Mouse (Mus musculus) kidney, embryonic 15.5 days (tissue): ENCODE measurements around the gene Foxp2. TPM values are rescaled to one million over a fixed set of nuclear protein-coding genes. Genes with fewer than 3 reads are reported as not detected.

Source experiments
- ATAC-seq: fragments of 200-750 bp; cut with Nextera tagmentation; replicated peaks from 2 replicates; pipeline ENCODE4 v1.8.0; 2017; ENCODE audit warnings: moderate TSS enrichment; ENCODE audit not compliant: low FRiP score
- H3K27ac ChIP-seq: fragments of 300-500 bp; sonication (generic); 2 replicates; pipeline ENCODE4 v1.5.1; 2015; ENCODE audit warnings: mild to moderate bottlenecking, inconsistent platforms
- H3K27me3 ChIP-seq: fragments of 300-500 bp; sonication (generic); 2 replicates; pipeline ENCODE4 v1.6.1; 2015; ENCODE audit warnings: inconsistent platforms
- H3K36me3 ChIP-seq: fragments of 300-500 bp; sonication (generic); 2 replicates; pipeline ENCODE4 v1.6.1; 2015; ENCODE audit warnings: inconsistent platforms
- H3K4me1 ChIP-seq: fragments of 300-500 bp; sonication (generic); 2 replicates; pipeline ENCODE4 v1.6.1; 2015; ENCODE audit warnings: inconsistent platforms
- H3K4me2 ChIP-seq: fragments of 300-500 bp; sonication (generic); 2 replicates; pipeline ENCODE4 v1.6.1; 2015; ENCODE audit warnings: moderate library complexity, mild to moderate bottlenecking, inconsistent platforms
- H3K4me3 ChIP-seq: fragments of 300-500 bp; sonication (generic); replicated peaks from 2 replicates; pipeline ENCODE4 v1.5.1; 2015; ENCODE audit warnings: mild to moderate bottlenecking, inconsistent platforms
- H3K9ac ChIP-seq: fragments of 300-500 bp; sonication (generic); 2 replicates; pipeline ENCODE4 v1.6.1; 2015; ENCODE audit warnings: mild to moderate bottlenecking, inconsistent platforms
- H3K9me3 ChIP-seq: fragments of 300-500 bp; sonication (generic); replicated peaks from 2 replicates; pipeline ENCODE4 v1.6.1; 2016; ENCODE audit warnings: inconsistent platforms
- WGBS: fragments of 180-500 bp; shearing (Covaris S2); methylation state at CpG from one replicate; pipeline ENCODE4 v1.1.7; 2015; ENCODE audit warnings: mixed read lengths; 5-methylcytosine and 5-hydroxymethylcytosine counted together
- polyA plus RNA-seq: library from polyadenylated mRNA; unstranded; fragments of >200 nt; fragmentation: Nextera tagmentation; extraction: Ambion mirVana; gene quantifications from 2 replicates; pipeline ENCODE4 v1.2.1, GENCODE M21; 2015

Foxp2 gene
- polyA plus RNA-seq, result 6.4 and 8.3 TPM in 2 replicates

- H3K4me1 ChIP-seq, result peaks cover 43% of the 10 kb centered on the region
- H3K9ac ChIP-seq, result peak within 1 kb of the TSS; percentile 43
- no peak within 1 kb of the TSS; the same call in 1 of the 2 replicates for H3K27ac ChIP-seq
- peak within 1 kb of the TSS; percentile 65 for H3K4me3 ChIP-seq
- ATAC-seq, result peak; percentile 71
- peak within 1 kb of the TSS; percentile 96 for H3K4me2 ChIP-seq
- under 1% methylated on average over 80 of the region's 80 CpGs for WGBS
- H3K9me3 ChIP-seq, result no peaks in the 10 kb centered on the region
- H3K27me3 ChIP-seq, result peaks cover 54% of the 10 kb centered on the region
- H3K36me3 ChIP-seq, result no peaks in the 10 kb centered on the region
Observed at GRCm38 (mm10) chr6:14901183-14901970, at the start of gene Foxp2. Gene Foxp2 (plus strand): TSS chr6:14901349.

GRCm38 (mm10) chr6:14885199-14885598 is 15.9 kb upstream of the Foxp2 start:
- Histone ChIP-seq H3K4me1 (no peaks in the 10 kb centered on the region), H3K4me3 (no peak overlapping the region), H3K27me3 (no peaks in the 10 kb centered on the region), H3K9me3 (no peaks in the 10 kb centered on the region), H3K4me2 (no peak overlapping the region), H3K36me3 (no peaks in the 10 kb centered on the region), H3K9ac (no peak overlapping the region), H3K27ac (no peak overlapping the region)
- ATAC-seq, result no peak

- no peak overlapping the region for H3K4me2 ChIP-seq
- H3K4me3 ChIP-seq, result no peak overlapping the region
- H3K9ac ChIP-seq, result no peak overlapping the region
- H3K36me3 ChIP-seq, result no peaks in the 10 kb centered on the region
- peaks cover 39% of the 10 kb centered on the region for H3K27me3 ChIP-seq
- no peaks in the 10 kb centered on the region for H3K9me3 ChIP-seq
- ATAC-seq, result no peak
- no peak overlapping the region for H3K27ac ChIP-seq
- 5% methylated on average over 2 of the region's 2 CpGs for WGBS
- H3K4me1 ChIP-seq, result peaks cover 31% of the 10 kb centered on the region
Observed at GRCm38 (mm10) chr6:14897028-14897427, 4.1 kb upstream of the Foxp2 start.

- ATAC-seq, result no peak
- Histone ChIP-seq H3K9ac (0 out of 2 replicates have a peak overlapping the region, but pooled peaks have one; percentile 8), H3K4me2 (peak overlapping the region; percentile 60), H3K27me3 (peaks cover 49% of the 10 kb centered on the region), H3K4me3 (peak overlapping the region; percentile 34), H3K27ac (no peak overlapping the region), H3K9me3 (no peaks in the 10 kb centered on the region), H3K36me3 (no peaks in the 10 kb centered on the region), H3K4me1 (peaks cover 41% of the 10 kb centered on the region)
- 5% methylated on average over 31 of the region's 31 CpGs for WGBS
Observed at GRCm38 (mm10) chr6:14898096-14898855, 2.9 kb upstream of the Foxp2 start.

GRCm38 (mm10) chr6:14899021-14899610 is 2.0 kb upstream of the Foxp2 start:
- Histone ChIP-seq H3K36me3 (no peaks in the 10 kb centered on the region), H3K9ac (no peak overlapping the region), H3K27ac (no peak overlapping the region), H3K4me2 (peak overlapping the region; percentile 96), H3K27me3 (peaks cover 54% of the 10 kb centered on the region), H3K4me3 (peak overlapping the region; percentile 65), H3K4me1 (peaks cover 43% of the 10 kb centered on the region), H3K9me3 (no peaks in the 10 kb centered on the region)
- WGBS, result 14% methylated on average over 19 of the region's 19 CpGs
- no peak for ATAC-seq

GRCm38 (mm10) chr6:14899936-14900578 is 1.1 kb upstream of the Foxp2 start:
- Histone ChIP-seq H3K27ac (no peak overlapping the region; the same call in 1 of the 2 replicates), H3K4me1 (peaks cover 43% of the 10 kb centered on the region), H3K9ac (peak overlapping the region; percentile 21; the same call in 1 of the 2 replicates), H3K4me2 (peak overlapping the region; percentile 96), H3K4me3 (peak overlapping the region; percentile 65), H3K27me3 (peaks cover 54% of the 10 kb centered on the region), H3K9me3 (no peaks in the 10 kb centered on the region), H3K36me3 (no peaks in the 10 kb centered on the region)
- ATAC-seq, result peak; percentile 30; the same call in 1 of the 2 replicates
- 1% methylated on average over 29 of the region's 29 CpGs for WGBS

- no peaks in the 10 kb centered on the region for H3K9me3 ChIP-seq
- H3K36me3 ChIP-seq, result no peaks in the 10 kb centered on the region
- H3K4me2 ChIP-seq, result peak overlapping the region; percentile 96
- under 1% methylated on average over 20 of the region's 20 CpGs for WGBS
- H3K27me3 ChIP-seq, result peaks cover 54% of the 10 kb centered on the region
- H3K9ac ChIP-seq, result peak overlapping the region; percentile 21; the same call in 1 of the 2 replicates
- H3K4me3 ChIP-seq, result peak overlapping the region; percentile 65
- no peak overlapping the region; the same call in 1 of the 2 replicates for H3K27ac ChIP-seq
- ATAC-seq, result peak; percentile 72
- H3K4me1 ChIP-seq, result peaks cover 43% of the 10 kb centered on the region
Observed at GRCm38 (mm10) chr6:14900579-14901021, 549 bp upstream of the Foxp2 start.

GRCm38 (mm10) chr6:14901971-14902670 is 972 bp downstream of the Foxp2 start:
- Histone ChIP-seq H3K4me3 (peak overlapping the region; percentile 65), H3K27me3 (peaks cover 52% of the 10 kb centered on the region), H3K4me1 (peaks cover 43% of the 10 kb centered on the region), H3K9me3 (no peaks in the 10 kb centered on the region), H3K36me3 (no peaks in the 10 kb centered on the region), H3K4me2 (peak overlapping the region; percentile 96), H3K9ac (peak overlapping the region; percentile 43; the same call in 1 of the 2 replicates), H3K27ac (no peak overlapping the region)
- ATAC-seq, result no peak
- 4% methylated on average over 13 of the region's 13 CpGs for WGBS

GRCm38 (mm10) chr6:14903271-14903965 is 2.3 kb downstream of the Foxp2 start:
- no peaks in the 10 kb centered on the region for H3K9me3 ChIP-seq
- H3K9ac ChIP-seq, result no peak overlapping the region
- H3K4me3 ChIP-seq, result no peak overlapping the region
- no peak overlapping the region for H3K27ac ChIP-seq
- H3K4me1 ChIP-seq, result peaks cover 36% of the 10 kb centered on the region
- ATAC-seq, result no peak
- WGBS, result 34% methylated on average over 5 of the region's 5 CpGs
- no peaks in the 10 kb centered on the region for H3K36me3 ChIP-seq
- peak overlapping the region; percentile 23; the same call in 1 of the 2 replicates for H3K4me2 ChIP-seq
- H3K27me3 ChIP-seq, result peaks cover 42% of the 10 kb centered on the region

- no peak for ATAC-seq
- Histone ChIP-seq H3K27ac (no peak overlapping the region), H3K4me3 (no peak overlapping the region), H3K4me1 (no peaks in the 10 kb centered on the region), H3K36me3 (no peaks in the 10 kb centered on the region), H3K9me3 (no peaks in the 10 kb centered on the region), H3K9ac (no peak overlapping the region), H3K4me2 (no peak overlapping the region), H3K27me3 (no peaks in the 10 kb centered on the region)
- 80% methylated on average over 2 of the region's 2 CpGs for WGBS
Observed at GRCm38 (mm10) chr6:14915066-14915465, 13.9 kb downstream of the Foxp2 start.
